Mouse (Mus musculus) bone marrow, adult 2 months (tissue): Measurements from ENCODE around the gene Lrrc8e. TPM values are rescaled to one million over a fixed set of nuclear protein-coding genes. Genes with fewer than 3 reads are reported as not detected.

Experiments
- H3K27ac ChIP-seq: fragments of 200-500 bp; 2 replicates; pipeline ENCODE4 v1.5.1; 2012; ENCODE audit warnings: low read depth, mild to moderate bottlenecking, control low read depth, inconsistent platforms, low read length; ENCODE audit not compliant: control insufficient read depth, poor library complexity, insufficient read depth
- H3K4me1 ChIP-seq: fragments of 200-500 bp; 2 replicates; pipeline ENCODE4 v1.6.1; 2011; ENCODE audit warnings: low read length; ENCODE audit not compliant: control insufficient read depth, insufficient read depth
- H3K4me3 ChIP-seq: fragments of 200-500 bp; replicated peaks from 2 replicates; pipeline ENCODE3; 2011; ENCODE audit warnings: mild to moderate bottlenecking, low read depth, low read length, control low read depth; ENCODE audit not compliant: control insufficient read depth
- CTCF ChIP-seq: fragments of 200-500 bp; IDR thresholded peaks from 2 replicates; pipeline ENCODE4 v1.5.1; 2011; ENCODE audit warnings: low read length, control low read depth; ENCODE audit not compliant: control insufficient read depth, insufficient read depth
- POLR2A ChIP-seq: fragments of 200-500 bp; IDR thresholded peaks from 2 replicates; pipeline ENCODE4 v1.6.1; 2011; ENCODE audit warnings: low read depth, mild to moderate bottlenecking, control low read depth, low read length, borderline replicate concordance; ENCODE audit not compliant: control insufficient read depth
- WGBS: fragments of 180-500 bp; shearing (Covaris S2); methylation state at CpG from one replicate; pipeline ENCODE4 v1.1.7; 2018; 5-methylcytosine and 5-hydroxymethylcytosine counted together
- polyA plus RNA-seq: library from polyadenylated mRNA; stranded (reverse); fragments of >200 nt; gene quantifications from 2 replicates; pipeline ENCODE4 v1.2.4, GENCODE M21; 2011; ENCODE audit warnings: low replicate concordance; ENCODE audit not compliant: missing spikeins, insufficient read depth, insufficient read length

Lrrc8e gene
- polyA plus RNA-seq, 1 experiment, result not detected

- WGBS, result 73% methylated on average over 4 of the region's 4 CpGs
- Histone ChIP-seq H3K4me3 (no peak overlapping the region), H3K27ac (no peak overlapping the region), H3K4me1 (peaks cover 2% of the 10 kb centered on the region; the same call in 1 of the 2 replicates)
- TF ChIP-seq CTCF, result no peak
- no peak for TF ChIP-seq POLR2A
Observed at GRCm38 (mm10) chr8:4256911-4257310, 30.3 kb downstream of the Lrrc8e start.

- 84% methylated on average over 4 of the region's 4 CpGs for WGBS
- TF ChIP-seq POLR2A (no peak), CTCF (no peak)
Observed at GRCm38 (mm10) chr8:4257350-4257749, 30.7 kb downstream of the Lrrc8e start.

GRCm38 (mm10) chr8:4258233-4258632 is 31.6 kb downstream of the Lrrc8e start:
- WGBS, result 5% methylated on average over 35 of the region's 35 CpGs
- Histone ChIP-seq H3K4me3 (peak overlapping the region; percentile 45), H3K4me1 (peaks cover 2% of the 10 kb centered on the region; the same call in 1 of the 2 replicates), H3K27ac (no peak overlapping the region; the same call in 1 of the 2 replicates)
- peak; percentile 90 for TF ChIP-seq CTCF
- TF ChIP-seq POLR2A, result 0 out of 2 replicates have a peak, but pooled peaks have one; percentile 12

More at GRCm38 (mm10) chr8:4257350-4257749, 30.7 kb downstream of the Lrrc8e start:
- no peak overlapping the region for H3K4me3 ChIP-seq
- H3K4me1 ChIP-seq, result peaks cover 2% of the 10 kb centered on the region; the same call in 1 of the 2 replicates
- no peak overlapping the region for H3K27ac ChIP-seq

GRCm38 (mm10) chr8:4258678-4259077 is 32.1 kb downstream of the Lrrc8e start:
- peaks cover under 1% of the 10 kb centered on the region; the same call in 1 of the 2 replicates for H3K4me1 ChIP-seq
- no peak overlapping the region; the same call in 1 of the 2 replicates for H3K27ac ChIP-seq
- WGBS, result under 1% methylated on average over 32 of the region's 32 CpGs
- TF ChIP-seq CTCF (no peak), POLR2A (no peak)
- peak overlapping the region; percentile 45 for H3K4me3 ChIP-seq

- WGBS, result 11% methylated on average over 33 of the region's 33 CpGs
- H3K27ac ChIP-seq, result peak within 1 kb of the TSS; percentile 10
- 0 out of 2 replicates have a peak, but pooled peaks have one; percentile 0 for TF ChIP-seq CTCF
- peak; percentile 32; the same call in 1 of the 2 replicates for TF ChIP-seq POLR2A
Observed at GRCm38 (mm10) chr8:4259125-4259804, 32.6 kb downstream of the Lrrc8e start, which contains the start of gene Ctxn1. Gene Ctxn1 (minus strand): TSS chr8:4259274.

GRCm38 (mm10) chr8:4259805-4260170 is 33.2 kb downstream of the Lrrc8e start:
- no peak overlapping the region for H3K4me3 ChIP-seq
- H3K27ac ChIP-seq, result no peak overlapping the region
- TF ChIP-seq CTCF (no peak), POLR2A (no peak)
- 87% methylated on average over 4 of the region's 4 CpGs for WGBS
- H3K4me1 ChIP-seq, result no peaks in the 10 kb centered on the region; the same call in 1 of the 2 replicates

More at GRCm38 (mm10) chr8:4259125-4259804, 32.6 kb downstream of the Lrrc8e start, which contains the start of gene Ctxn1:
- peak within 1 kb of the TSS; percentile 45 for H3K4me3 ChIP-seq
- H3K4me1 ChIP-seq, result no peaks in the 10 kb centered on the region; the same call in 1 of the 2 replicates

GRCm38 (mm10) chr8:4263105-4263791 is 36.6 kb downstream of the Lrrc8e start:
- no peak overlapping the region for H3K27ac ChIP-seq

More at GRCm38 (mm10) chr8:4263105-4263791, 36.6 kb downstream of the Lrrc8e start:
- no peak for TF ChIP-seq POLR2A
- TF ChIP-seq CTCF, result no peak
- Histone ChIP-seq H3K4me3 (no peak overlapping the region), H3K4me1 (no peaks in the 10 kb centered on the region; the same call in 1 of the 2 replicates)
- WGBS, result 64% methylated on average over 8 of the region's 8 CpGs
